In genomic region chr9:70283151-70283550, GRCm38 (mm10) we compare ENCODE assay signal across 17 mouse cellular contexts.
DNase-seq lines count a peak whose midpoint lies in the region; ATAC-seq and TF ChIP-seq lines count a peak whose summit lies in the region.
"Had no signal": no experiment of that assay in that cellular context is flagged by ENCODE, and none has a peak within 500 bp of the region (broad histone marks: within the 10 kb centered on the region; RNA-seq: fewer than 3 reads in every experiment).

No protein-coding gene starts in this region.

- peak; percentile 25; the same call in 1 of the 2 replicates for TF ChIP-seq CTCF in gastrocnemius, adult 2 months (IDR thresholded peaks at IDR 0.05)
- TF ChIP-seq CTCF in lung, postnatal 0 days (IDR thresholded peaks at IDR 0.05): peak; percentile 40

- no peak for TF ChIP-seq EP300 in lung, postnatal 0 days (IDR thresholded peaks at IDR 0.05)

- ATAC-seq in lung, postnatal 0 days: no peak

- H3K4me1 ChIP-seq in lung, postnatal 0 days (ENCODE audit: insufficient read depth, low read depth, low read length): no peaks in the 10 kb centered on the region
- H3K4me1 ChIP-seq: embryonic facial prominence, embryonic 12.5 days; hindbrain, embryonic 10.5 days; kidney, embryonic 15.5 days; midbrain, embryonic 10.5 days had no signal

- intact Hi-C loops in gastrocnemius, adult 2 months (cut with DNase I): no loop called here
- intact Hi-C loops in gastrocnemius, postnatal 14 days (cut with DNase I; ENCODE audit: low total_unique reads): no loop called here

- H3K36me3 ChIP-seq in lung, postnatal 0 days (ENCODE audit: insufficient read depth, low read length): no peaks in the 10 kb centered on the region; the same call in 1 of the 2 replicates
- H3K36me3 ChIP-seq: embryonic facial prominence, embryonic 12.5 days; hindbrain, embryonic 10.5 days; midbrain, embryonic 10.5 days had no signal

- 86% methylated on average over 4 of the region's 4 CpGs for WGBS in lung, postnatal 0 days

- no peaks in the 10 kb centered on the region for H3K27me3 ChIP-seq in lung, postnatal 0 days (replicated peaks; ENCODE audit: insufficient read depth, low read length)
- H3K27me3 ChIP-seq: embryonic facial prominence, embryonic 12.5 days; kidney, embryonic 15.5 days had no signal

- no peak overlapping the region for H3K4me2 ChIP-seq in lung, postnatal 0 days (replicated peaks; ENCODE audit: low read depth, low read length)
- H3K4me2 ChIP-seq: embryonic facial prominence, embryonic 12.5 days; kidney, embryonic 15.5 days had no signal

- no peak overlapping the region for H3K9ac ChIP-seq in lung, postnatal 0 days (replicated peaks; ENCODE audit: low read depth)
- H3K9ac ChIP-seq: embryonic facial prominence, embryonic 12.5 days; kidney, embryonic 15.5 days had no signal

- no peak overlapping the region for H3K27ac ChIP-seq in gastrocnemius, adult 2 months
- H3K27ac ChIP-seq in lung, postnatal 0 days (ENCODE audit: low read length): no peak overlapping the region
- H3K27ac ChIP-seq: embryonic facial prominence, embryonic 12.5 days; hindbrain, embryonic 10.5 days; kidney, embryonic 15.5 days; midbrain, embryonic 10.5 days had no signal

- H3K4me3 ChIP-seq in gastrocnemius, adult 2 months: no peak overlapping the region
- H3K4me3 ChIP-seq in lung, postnatal 0 days (ENCODE audit: low read depth, low read length): no peak overlapping the region
- H3K4me3 ChIP-seq: embryonic facial prominence, embryonic 12.5 days; hindbrain, embryonic 10.5 days; kidney, embryonic 15.5 days; midbrain, embryonic 10.5 days had no signal

- no peak for DNase-seq in gastrocnemius, adult 2 months
- no peak for DNase-seq in gastrocnemius, postnatal 14 days
- no peak for DNase-seq in lung, postnatal 0 days (ENCODE audit: low spot score)
- DNase-seq in lung, postnatal 36 days: no peak
- peak; percentile 90 for DNase-seq in ZHBTc4 (ENCODE audit: low read depth, low spot score)
- peak; percentile 53 for DNase-seq in testis, postnatal 14 days (ENCODE audit: low spot score)
- DNase-seq in right cerebral cortex, postnatal 25 days: no peak
- DNase-seq in adrenal gland, postnatal 14 days: no peak
- DNase-seq: cerebellum, adult 18-20 months; layer of hippocampus, adult 9-11 months; liver; lung, postnatal 10 days; thymus, adult 2 months had no signal

- H3K9me3 ChIP-seq in lung, postnatal 0 days (ENCODE audit: low read length): no peaks in the 10 kb centered on the region
- H3K9me3 ChIP-seq: embryonic facial prominence, embryonic 12.5 days; kidney, embryonic 15.5 days; midbrain, embryonic 10.5 days had no signal

Comparison
In these comparisons a context has a peak if more than half of its experiments do, and no peak if none do; other contexts are left out.
1. DNase-seq: peak in ZHBTc4 (single experiment) and testis, postnatal 14 days (single experiment); none in gastrocnemius, adult 2 months (single experiment), gastrocnemius, postnatal 14 days (single experiment), lung, postnatal 0 days (single experiment), lung, postnatal 36 days (single experiment), right cerebral cortex, postnatal 25 days (single experiment) and adrenal gland, postnatal 14 days (single experiment).